Mouse (Mus musculus) G1E-ER4 (cell line): ENCODE measurements around the gene Slc1a1. TPM values are rescaled to one million over a fixed set of nuclear protein-coding genes. Genes with fewer than 3 reads are reported as not detected.

ENCODE experiments used
- GATA1 ChIP-seq: IDR thresholded peaks from one replicate; pipeline ENCODE4 v1.8.0; 2012; ENCODE audit warnings: low read length, inconsistent platforms
- polyA plus RNA-seq: library from polyadenylated mRNA; stranded (reverse); fragments of >175 nt; gene quantifications from 2 replicates; pipeline ENCODE4 v1.2.3, GENCODE M21; 2012

Gene Slc1a1
- polyA plus RNA-seq, 1 experiment, result not detected

DNA sequence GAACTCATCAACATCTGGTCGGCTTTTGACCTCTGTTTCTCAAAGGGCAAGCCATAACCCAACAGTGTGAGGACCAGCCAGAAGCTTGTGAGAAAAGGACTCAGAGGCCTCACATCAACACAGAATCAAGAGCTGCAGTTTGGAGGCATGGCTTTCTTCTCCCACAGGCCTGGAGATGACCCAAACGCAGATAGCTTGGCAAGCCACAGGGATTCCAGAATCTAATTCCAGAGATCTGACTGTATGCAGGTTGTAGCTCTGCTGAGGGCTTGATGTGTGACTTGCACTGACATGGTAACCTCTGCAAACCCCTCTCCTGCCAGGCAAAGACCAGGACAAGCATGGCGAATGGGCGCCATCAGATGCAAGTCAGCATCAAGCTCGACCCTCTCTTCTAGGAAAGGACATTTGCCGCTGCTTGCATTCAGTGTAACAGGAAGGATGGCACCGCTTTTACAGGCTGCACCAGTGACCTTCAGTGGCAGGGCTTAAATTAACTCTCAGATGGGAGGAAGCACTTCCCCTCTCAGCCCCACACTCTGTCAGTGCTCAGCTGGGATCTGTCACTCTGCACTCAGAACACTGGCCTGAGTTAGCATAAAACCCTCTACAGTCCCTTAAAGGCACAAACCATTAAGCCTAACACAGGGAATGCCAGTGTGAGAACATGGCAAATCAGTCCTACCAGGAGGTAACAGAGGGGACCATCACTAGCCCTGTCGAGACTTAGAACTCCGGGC lies 105.5 kb downstream of the Slc1a1 start:
- TF ChIP-seq GATA1, result no peak

DNA sequence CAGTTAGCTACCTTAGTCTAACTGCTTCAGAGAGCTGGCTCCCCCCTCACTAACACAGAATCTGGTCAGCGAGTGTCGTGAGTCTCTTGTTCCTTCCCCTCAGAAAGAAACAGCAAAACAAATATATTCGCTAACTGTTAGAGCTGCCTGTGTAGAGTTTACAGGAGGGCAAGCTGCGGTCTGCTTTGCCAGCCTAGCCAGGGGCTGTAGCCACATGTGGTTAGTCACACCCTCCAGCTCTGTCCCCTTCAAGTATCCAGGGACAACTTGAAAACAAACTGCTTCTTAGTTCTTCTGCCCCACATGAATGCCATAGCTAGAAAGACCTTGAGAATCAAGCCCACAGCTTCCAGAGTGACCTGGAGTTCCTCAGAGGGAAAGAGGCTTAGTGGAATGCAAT lies 106.4 kb downstream of the Slc1a1 start:
- TF ChIP-seq GATA1, result no peak

DNA sequence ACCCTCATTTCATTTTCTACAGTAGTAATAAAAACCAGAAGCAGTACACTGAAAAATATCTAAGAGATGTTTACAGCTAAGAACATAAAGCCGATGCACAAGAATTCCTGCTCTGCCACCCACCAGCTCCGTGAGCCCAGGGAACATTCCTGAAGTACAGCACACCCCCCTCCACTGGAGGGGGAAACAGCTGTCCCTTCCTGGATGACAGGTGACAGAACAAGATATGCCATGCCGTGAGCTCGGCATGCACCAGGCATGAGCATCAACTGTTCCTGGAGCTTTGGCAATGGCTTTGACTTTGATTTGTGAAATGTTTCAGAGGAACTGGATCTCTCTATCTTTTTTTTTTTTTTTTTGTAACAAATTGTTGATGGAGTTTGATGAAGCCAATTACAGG lies 111.9 kb downstream of the Slc1a1 start:
- no peak for TF ChIP-seq GATA1

DNA sequence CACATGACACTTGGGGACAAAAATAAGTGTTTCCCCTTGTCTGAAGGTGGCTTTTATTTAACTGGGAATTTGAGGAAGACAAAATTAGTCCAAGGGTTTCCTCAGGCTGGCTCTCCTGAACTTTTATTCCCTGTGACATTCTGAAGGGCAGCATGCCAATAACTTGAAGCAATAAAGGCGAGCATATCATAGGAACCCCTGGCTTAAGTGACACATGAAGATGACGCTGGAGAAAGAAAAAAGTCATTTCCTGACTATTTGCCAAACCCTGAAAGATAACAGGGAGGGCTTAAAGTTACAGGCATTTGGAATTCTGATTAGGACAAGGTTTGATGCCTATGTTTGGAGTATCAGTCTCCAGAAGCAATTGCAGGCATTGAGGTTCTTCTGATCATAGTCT lies 112.5 kb downstream of the Slc1a1 start:
- no peak for TF ChIP-seq GATA1

DNA sequence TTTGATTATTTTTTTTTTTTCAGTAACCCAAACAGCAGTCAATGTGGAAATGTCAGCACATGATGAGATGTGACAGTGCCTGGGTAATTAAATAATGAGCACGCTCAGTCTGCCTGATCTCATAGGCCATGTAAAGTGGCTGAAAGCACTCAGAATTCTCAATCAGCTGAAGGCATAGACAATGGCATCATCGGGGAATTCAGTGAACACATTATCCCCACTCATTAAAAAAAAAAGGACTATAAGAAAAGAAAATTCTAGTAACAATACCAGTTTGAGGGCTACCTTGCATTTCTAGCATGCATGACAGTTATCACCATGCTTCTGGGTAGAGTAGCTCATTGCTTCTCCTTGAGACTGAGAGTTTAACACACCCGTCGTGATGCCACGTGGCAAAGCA lies 116.4 kb downstream of the Slc1a1 start:
- no peak for TF ChIP-seq GATA1

- no peak for TF ChIP-seq GATA1
Observed at GRCm38 (mm10) chr19:28963113-28963512, 128.3 kb downstream of the Slc1a1 start.

DNA sequence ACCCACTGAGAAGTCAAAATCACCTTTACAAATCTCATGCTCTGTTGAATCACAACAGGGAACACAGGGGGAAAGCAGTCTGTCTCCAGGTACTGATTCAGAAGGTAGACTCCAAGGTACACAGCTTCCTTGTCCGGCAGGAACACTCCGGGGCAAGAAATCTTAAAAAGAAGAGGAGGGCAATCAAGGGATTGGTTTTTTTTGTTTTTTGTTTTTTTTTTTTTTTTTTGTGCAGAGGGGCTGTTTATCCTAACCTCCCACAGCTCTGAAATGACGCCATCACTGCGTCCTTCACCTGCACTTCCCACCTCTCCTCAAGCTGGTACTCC lies 128.6 kb downstream of the Slc1a1 start:
- no peak for TF ChIP-seq GATA1

Other genes starting within 250 kb of the Slc1a1 start
- not detected in 2 replicates for gene Glis3, start 155.0 kb upstream of the Slc1a1 start, polyA plus RNA-seq
- gene Plpp6, start 128.9 kb downstream of the Slc1a1 start, polyA plus RNA-seq, result 2.4 and 2.7 TPM in 2 replicates
- not detected in 2 replicates for gene 4430402I18Rik, start 132.8 kb downstream of the Slc1a1 start, polyA plus RNA-seq
- gene Cdc37l1, start 155.3 kb downstream of the Slc1a1 start, polyA plus RNA-seq, result 3.2 and 4.1 TPM in 2 replicates
- 25.9 and 38.5 TPM in 2 replicates for gene Ak3, start 212.9 kb downstream of the Slc1a1 start, polyA plus RNA-seq